Mouse (Mus musculus): ENCODE measurements around the gene Gcsam.

DNA sequence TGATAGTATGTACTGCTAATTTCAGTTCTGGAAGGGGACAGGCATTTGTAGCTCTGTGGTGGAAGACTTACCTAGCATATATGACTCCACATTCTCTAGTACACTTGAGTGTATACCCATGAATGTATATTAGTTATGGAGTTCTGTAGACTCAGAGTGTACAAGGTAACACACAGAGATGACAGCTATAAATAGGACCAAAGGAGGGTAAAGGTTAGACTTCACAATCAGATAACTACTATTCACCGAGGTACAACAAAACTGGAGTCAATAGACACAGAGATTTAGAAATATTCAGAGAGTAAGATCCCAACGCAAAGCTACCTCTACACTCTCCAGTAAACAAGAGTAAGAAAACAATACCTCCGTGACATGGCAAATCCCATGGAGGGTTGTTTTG is 33.8 kb downstream of the Gcsam start:
- TF ChIP-seq TAL1 (IDR thresholded peaks at IDR 0.05; ENCODE audit: low read length) (no peak), GATA1 (IDR thresholded peaks at IDR 0.05; ENCODE audit: low read length) (no peak)

Data from erythroblast, embryonic 14.5 days (primary cell).